ENCODE assay signal across 11 mouse cellular contexts in the genomic region with DNA sequence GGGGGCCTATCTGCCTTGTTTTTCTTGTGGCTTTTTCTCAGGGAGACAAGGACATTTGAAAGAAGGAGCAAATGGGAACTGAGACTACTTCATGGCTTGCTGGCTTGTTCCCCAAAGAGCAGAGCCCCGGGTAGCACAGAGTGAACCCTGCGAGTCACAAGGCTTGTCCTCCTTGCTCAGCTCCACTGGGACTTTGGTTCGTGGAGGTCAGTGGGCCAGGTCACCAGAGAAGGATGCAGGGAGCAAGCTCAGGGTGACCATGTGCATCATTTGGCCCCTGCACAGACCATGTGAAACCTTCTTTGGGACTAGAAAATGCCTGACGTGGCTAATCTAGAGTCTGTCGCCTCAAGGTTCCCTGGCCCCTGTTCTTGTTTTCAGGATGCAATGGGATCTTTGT.
DNase-seq lines count a peak whose midpoint lies in the region; ATAC-seq lines count a peak whose summit lies in the region.
"Had no signal": no experiment of that assay in that cellular context is flagged by ENCODE, and none has a peak within 500 bp of the region (broad histone marks: within the 10 kb centered on the region; RNA-seq: fewer than 3 reads in every experiment).

No protein-coding gene starts in this region.

- peaks cover 7% of the 10 kb centered on the region for H3K4me1 ChIP-seq in midbrain, embryonic 10.5 days
- no peaks in the 10 kb centered on the region for H3K4me1 ChIP-seq in midbrain, embryonic 15.5 days
- peaks cover 6% of the 10 kb centered on the region; the same call in 1 of the 2 replicates for H3K4me1 ChIP-seq in stomach, embryonic 15.5 days
- H3K4me1 ChIP-seq in neural tube, embryonic 15.5 days = peaks cover 6% of the 10 kb centered on the region; the same call in 1 of the 2 replicates
- H3K4me1 ChIP-seq: hindbrain, embryonic 15.5 days had no signal

- H3K9me3 ChIP-seq in midbrain, embryonic 10.5 days (replicated peaks) = no peaks in the 10 kb centered on the region
- no peaks in the 10 kb centered on the region for H3K9me3 ChIP-seq in midbrain, embryonic 15.5 days
- H3K9me3 ChIP-seq in stomach, embryonic 15.5 days = no peaks in the 10 kb centered on the region
- no peaks in the 10 kb centered on the region for H3K9me3 ChIP-seq in neural tube, embryonic 15.5 days (replicated peaks)
- H3K9me3 ChIP-seq: hindbrain, embryonic 15.5 days; limb, embryonic 12.5 days had no signal

- peak overlapping the region; percentile 64 for H3K27ac ChIP-seq in midbrain, embryonic 10.5 days (replicated peaks)
- H3K27ac ChIP-seq in midbrain, embryonic 15.5 days = no peak overlapping the region
- H3K27ac ChIP-seq in stomach, embryonic 15.5 days = 0 out of 2 replicates have a peak overlapping the region, but pooled peaks have one; percentile 31
- H3K27ac ChIP-seq in neural tube, embryonic 15.5 days (replicated peaks) = no peak overlapping the region
- H3K27ac ChIP-seq: hindbrain, embryonic 15.5 days; limb, embryonic 12.5 days had no signal

- intact Hi-C loops in gastrocnemius, postnatal 14 days (cut with DNase I; ENCODE audit: low total_unique reads) = no loop called here

- no peak for ATAC-seq in midbrain, embryonic 15.5 days (replicated peaks)
- ATAC-seq in stomach, embryonic 15.5 days (ENCODE audit: insufficient read depth, low FRiP score, low read depth) = no peak
- ATAC-seq in neural tube, embryonic 15.5 days (ENCODE audit: low FRiP score) = no peak

- H3K27me3 ChIP-seq in midbrain, embryonic 10.5 days (ENCODE audit: low read depth, poor library complexity, severe bottlenecking) = no peaks in the 10 kb centered on the region
- no peaks in the 10 kb centered on the region for H3K27me3 ChIP-seq in midbrain, embryonic 15.5 days (replicated peaks)
- no peaks in the 10 kb centered on the region for H3K27me3 ChIP-seq in stomach, embryonic 15.5 days (replicated peaks)
- no peaks in the 10 kb centered on the region for H3K27me3 ChIP-seq in neural tube, embryonic 15.5 days (replicated peaks)
- H3K27me3 ChIP-seq: hindbrain, embryonic 15.5 days; limb, embryonic 12.5 days had no signal

- no peak overlapping the region for H3K4me2 ChIP-seq in midbrain, embryonic 15.5 days
- H3K4me2 ChIP-seq in stomach, embryonic 15.5 days = no peak overlapping the region
- no peak overlapping the region for H3K4me2 ChIP-seq in neural tube, embryonic 15.5 days
- H3K4me2 ChIP-seq: hindbrain, embryonic 15.5 days; limb, embryonic 12.5 days had no signal

- no peak for DNase-seq in midbrain, embryonic 10.5 days (ENCODE audit: low spot score)
- DNase-seq in gastrocnemius, postnatal 14 days = peak; percentile 59
- DNase-seq in kidney, adult 8-10 months = peak; percentile 81
- no peak for DNase-seq in thymus, postnatal 36 days
- no peak for DNase-seq in layer of hippocampus, adult 11-12 months (ENCODE audit: low spot score)

- H3K9ac ChIP-seq in midbrain, embryonic 15.5 days = no peak overlapping the region
- H3K9ac ChIP-seq in stomach, embryonic 15.5 days = no peak overlapping the region
- no peak overlapping the region for H3K9ac ChIP-seq in neural tube, embryonic 15.5 days (replicated peaks)
- H3K9ac ChIP-seq: hindbrain, embryonic 15.5 days; limb, embryonic 12.5 days had no signal

- H3K4me3 ChIP-seq in midbrain, embryonic 10.5 days = no peak overlapping the region
- no peak overlapping the region for H3K4me3 ChIP-seq in midbrain, embryonic 15.5 days
- no peak overlapping the region for H3K4me3 ChIP-seq in stomach, embryonic 15.5 days (replicated peaks)
- no peak overlapping the region for H3K4me3 ChIP-seq in neural tube, embryonic 15.5 days (replicated peaks)
- H3K4me3 ChIP-seq: erythroblast, embryonic 14.5 days; hindbrain, embryonic 15.5 days; limb, embryonic 12.5 days had no signal

- 71% methylated on average over 5 of the region's 5 CpGs for WGBS in midbrain, embryonic 10.5 days
- 69% methylated on average over 5 of the region's 5 CpGs for WGBS in midbrain, embryonic 15.5 days
- WGBS in stomach, embryonic 15.5 days = 81% methylated on average over 5 of the region's 5 CpGs
- WGBS in neural tube, embryonic 15.5 days = 55% methylated on average over 5 of the region's 5 CpGs

- H3K36me3 ChIP-seq in midbrain, embryonic 10.5 days = no peaks in the 10 kb centered on the region
- no peaks in the 10 kb centered on the region for H3K36me3 ChIP-seq in midbrain, embryonic 15.5 days (replicated peaks)
- no peaks in the 10 kb centered on the region for H3K36me3 ChIP-seq in stomach, embryonic 15.5 days
- H3K36me3 ChIP-seq in neural tube, embryonic 15.5 days = no peaks in the 10 kb centered on the region
- H3K36me3 ChIP-seq: hindbrain, embryonic 15.5 days; limb, embryonic 12.5 days had no signal

Comparison
In these comparisons a context has a peak if more than half of its experiments do, and no peak if none do; other contexts are left out.
1. H3K27ac ChIP-seq: peak in midbrain, embryonic 10.5 days (single experiment) and stomach, embryonic 15.5 days (single experiment); none in midbrain, embryonic 15.5 days (single experiment) and neural tube, embryonic 15.5 days (single experiment).
2. DNase-seq: peak in gastrocnemius, postnatal 14 days (single experiment) and kidney, adult 8-10 months (2 of 2); none in midbrain, embryonic 10.5 days (single experiment), thymus, postnatal 36 days (0 of 2) and layer of hippocampus, adult 11-12 months (single experiment).